Mouse (Mus musculus) midbrain, embryonic 14.5 days (tissue): ENCODE measurements around the gene Pik3ip1. TPM values are rescaled to one million over a fixed set of nuclear protein-coding genes. Genes with fewer than 3 reads are reported as not detected.

Experiments
- ATAC-seq: fragments of 200-750 bp; cut with Nextera tagmentation; 2 replicates; pipeline ENCODE4 v1.8.0; 2017; ENCODE audit warnings: moderate number of reproducible peaks, moderate library complexity; ENCODE audit not compliant: low FRiP score, low TSS enrichment
- DNase-seq: peaks from one replicate; pipeline ENCODE4 v3.0.0-alpha.2; 2015
- H3K27ac ChIP-seq: fragments of 300-500 bp; sonication (generic); replicated peaks from 2 replicates; pipeline ENCODE4 v1.5.1; 2014; ENCODE audit warnings: mild to moderate bottlenecking, low read depth, low read length, moderate library complexity
- H3K27me3 ChIP-seq: fragments of 300-500 bp; sonication (generic); 2 replicates; pipeline ENCODE4 v1.6.1; 2014; ENCODE audit warnings: low read length, control low read depth, mixed read lengths; ENCODE audit not compliant: control insufficient read depth, insufficient read depth
- H3K36me3 ChIP-seq: fragments of 300-500 bp; sonication (generic); 2 replicates; pipeline ENCODE4 v1.6.1; 2014; ENCODE audit warnings: low read length, control low read depth; ENCODE audit not compliant: control insufficient read depth, insufficient read depth
- H3K4me1 ChIP-seq: fragments of 300-500 bp; sonication (generic); 2 replicates; pipeline ENCODE4 v1.6.1; 2014; ENCODE audit warnings: mild to moderate bottlenecking, antibody characterized with exemption, low read length, control low read depth; ENCODE audit not compliant: control insufficient read depth, insufficient read depth
- H3K4me2 ChIP-seq: fragments of 300-500 bp; sonication (generic); 2 replicates; pipeline ENCODE4 v1.6.1; 2014; ENCODE audit warnings: mild to moderate bottlenecking, low read length, moderate library complexity
- H3K4me3 ChIP-seq: fragments of 300-500 bp; sonication (generic); replicated peaks from 2 replicates; pipeline ENCODE4 v1.5.1; 2014; ENCODE audit warnings: low read depth, low read length
- H3K9ac ChIP-seq: fragments of 300-500 bp; sonication (generic); replicated peaks from 2 replicates; pipeline ENCODE4 v1.6.1; 2014; ENCODE audit warnings: mild to moderate bottlenecking, low read length, moderate library complexity
- H3K9me3 ChIP-seq: fragments of 300-500 bp; sonication (generic); 2 replicates; pipeline ENCODE4 v1.6.1; 2016; ENCODE audit warnings: low read length, control low read depth, mixed read lengths; ENCODE audit not compliant: control insufficient read depth
- WGBS: fragments of 180-500 bp; shearing (Covaris S2); extraction: QIAGEN DNeasy Blood & Tissue Kit; methylation state at CpG from one replicate; pipeline ENCODE4 v1.1.7; 2014; 5-methylcytosine and 5-hydroxymethylcytosine counted together
- polyA plus RNA-seq: library from polyadenylated mRNA; unstranded; fragments of >200 nt; fragmentation: Nextera tagmentation; extraction: Ambion mirVana; gene quantifications from 2 replicates; pipeline ENCODE4 v1.2.1, GENCODE M21; 2014

Pik3ip1 gene
- polyA plus RNA-seq, 1 experiment from 2014 or later = 20.2 TPM

DNA sequence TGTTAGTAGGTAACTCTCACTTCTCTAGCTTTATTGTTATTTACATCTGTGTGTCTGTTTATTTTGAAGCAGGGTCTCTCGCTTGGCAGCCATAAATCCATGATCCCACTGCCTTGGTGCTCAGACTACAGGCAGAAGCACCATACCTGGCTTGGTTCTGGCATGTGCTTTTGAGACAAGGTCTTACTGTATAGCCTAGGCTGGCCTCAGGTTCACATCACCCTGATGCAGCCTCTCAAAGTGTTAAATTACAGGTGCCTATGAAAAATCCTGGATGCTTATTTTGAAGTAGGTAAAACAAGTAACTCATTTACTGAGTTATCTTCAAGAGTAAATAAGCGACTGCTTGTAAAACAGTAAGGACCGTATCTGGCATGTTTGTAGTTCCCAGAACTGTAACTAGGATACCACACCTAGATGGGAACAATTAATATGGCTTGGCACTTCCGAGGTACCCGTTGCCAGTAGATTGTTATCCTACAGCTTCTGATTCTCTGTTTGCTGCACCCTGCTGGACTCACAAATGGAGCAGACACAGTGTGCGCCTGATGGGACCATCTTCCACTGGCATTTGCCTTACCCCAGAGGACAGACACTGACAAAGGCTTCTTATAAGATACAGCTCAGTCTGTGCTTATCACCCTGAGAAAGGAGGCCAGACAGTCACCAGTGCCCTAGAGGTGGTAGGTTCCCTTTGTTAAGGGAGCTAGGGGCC is 57.4 kb downstream of the Pik3ip1 start:
- no peaks in the 10 kb centered on the region for H3K36me3 ChIP-seq
- H3K4me3 ChIP-seq = no peak overlapping the region
- no peaks in the 10 kb centered on the region for H3K27me3 ChIP-seq
- H3K9ac ChIP-seq = no peak overlapping the region
- no peak for DNase-seq
- no peak overlapping the region for H3K27ac ChIP-seq
- H3K4me2 ChIP-seq = no peak overlapping the region
- no peak for ATAC-seq
- 88% methylated on average over 6 of the region's 6 CpGs for WGBS
- no peaks in the 10 kb centered on the region for H3K9me3 ChIP-seq
- no peaks in the 10 kb centered on the region for H3K4me1 ChIP-seq

DNA sequence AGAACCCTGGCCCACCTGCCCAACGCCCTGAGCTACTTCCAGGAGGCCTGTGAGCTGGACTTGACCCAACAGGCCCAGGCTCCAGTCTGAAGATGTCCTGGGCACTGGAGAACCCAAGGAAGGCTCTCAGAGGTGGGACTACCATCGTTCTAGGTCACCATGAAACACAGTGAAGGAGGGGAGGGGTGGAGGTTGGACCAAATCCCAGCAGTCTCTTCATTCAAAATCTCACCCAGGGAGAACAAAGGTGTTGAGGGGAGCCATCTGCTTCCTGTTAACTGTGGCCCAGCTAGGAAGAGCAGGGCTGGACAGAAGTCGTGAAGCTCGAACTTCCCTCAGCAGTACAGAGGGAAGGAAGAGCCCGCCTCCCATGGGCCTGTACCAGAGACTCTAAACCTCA is 59.8 kb downstream of the Pik3ip1 start:
- WGBS = 81% methylated on average over 5 of the region's 5 CpGs
- ATAC-seq = no peak

DNA sequence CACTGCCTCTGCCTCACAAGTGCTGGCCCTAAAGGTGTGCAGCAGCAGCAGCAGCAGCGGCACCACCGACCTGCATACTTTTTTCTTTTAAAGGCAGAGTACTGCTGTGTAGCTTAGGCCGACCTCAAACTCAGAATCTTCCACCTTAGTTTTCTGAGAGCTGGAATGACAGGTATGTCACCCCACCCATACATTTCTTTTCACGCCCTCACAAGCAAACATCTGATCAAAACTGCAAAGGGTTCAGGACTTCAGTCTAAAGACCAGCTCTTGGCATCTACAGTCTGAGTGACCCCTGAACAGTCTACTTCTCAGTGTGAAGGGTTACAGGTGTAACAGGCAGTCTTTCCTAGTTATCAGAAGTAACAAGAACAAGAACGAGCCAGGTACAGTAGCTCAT is 60.6 kb downstream of the Pik3ip1 start:
- no peaks in the 10 kb centered on the region for H3K27me3 ChIP-seq
- WGBS = 92% methylated on average over 5 of the region's 5 CpGs
- no peaks in the 10 kb centered on the region for H3K9me3 ChIP-seq
- no peak overlapping the region for H3K9ac ChIP-seq
- no peak for ATAC-seq
- no peak overlapping the region for H3K4me3 ChIP-seq
- no peak overlapping the region for H3K27ac ChIP-seq
- no peak for DNase-seq
- no peaks in the 10 kb centered on the region for H3K36me3 ChIP-seq
- H3K4me1 ChIP-seq = no peaks in the 10 kb centered on the region
- no peak overlapping the region for H3K4me2 ChIP-seq

More for the DNA sequence above, 59.8 kb downstream of the Pik3ip1 start:
- H3K27ac ChIP-seq = no peak overlapping the region
- no peaks in the 10 kb centered on the region for H3K4me1 ChIP-seq
- H3K4me2 ChIP-seq = no peak overlapping the region
- H3K27me3 ChIP-seq = no peaks in the 10 kb centered on the region
- DNase-seq = no peak
- no peaks in the 10 kb centered on the region for H3K36me3 ChIP-seq
- H3K9me3 ChIP-seq = no peaks in the 10 kb centered on the region
- H3K4me3 ChIP-seq = no peak overlapping the region
- no peak overlapping the region for H3K9ac ChIP-seq

DNA sequence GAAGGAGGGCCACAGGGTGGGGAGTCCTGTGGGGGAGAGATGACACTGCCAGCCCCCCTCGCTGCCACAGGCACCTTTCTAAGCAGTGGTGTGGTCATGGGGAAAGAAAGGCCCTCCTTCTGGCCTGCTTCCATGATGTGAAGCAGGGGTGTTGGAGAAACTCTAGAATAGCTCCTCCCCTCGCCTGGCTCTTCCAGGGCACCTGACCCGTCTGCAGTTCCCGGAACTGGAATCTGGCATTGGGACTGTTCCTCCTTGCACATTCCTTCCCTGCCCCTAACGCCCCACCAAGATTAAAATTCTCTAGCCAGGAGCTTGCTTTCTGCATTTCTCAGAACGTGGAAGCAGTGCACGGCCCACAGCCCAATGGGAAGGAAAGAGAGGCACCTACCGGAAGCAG is 62.3 kb downstream of the Pik3ip1 start:
- Histone ChIP-seq H3K4me1 (0 out of 2 replicates have a peak, but pooled peaks cover 5% of the 10 kb centered on the region), H3K9ac (no peak overlapping the region), H3K4me3 (no peak overlapping the region), H3K27me3 (no peaks in the 10 kb centered on the region), H3K27ac (no peak overlapping the region), H3K9me3 (no peaks in the 10 kb centered on the region), H3K36me3 (no peaks in the 10 kb centered on the region), H3K4me2 (no peak overlapping the region)
- DNase-seq (no peak), ATAC-seq (no peak)
- 84% methylated on average over 8 of the region's 8 CpGs for WGBS

Other genes with a start within 250 kb of the Pik3ip1 start
- gene Sfi1, start 136.9 kb upstream of the Pik3ip1 start, polyA plus RNA-seq = 11.2 and 13.2 TPM in 2 replicates
- 44.6 and 55.3 TPM in 2 replicates for gene Eif4enif1, start 128.0 kb upstream of the Pik3ip1 start, polyA plus RNA-seq
- gene Drg1, start 64.0 kb upstream of the Pik3ip1 start, polyA plus RNA-seq = 214 and 242 TPM in 2 replicates
- 61.9 and 78.7 TPM in 2 replicates for gene Patz1, start 41.5 kb upstream of the Pik3ip1 start, polyA plus RNA-seq
- 155 and 172 TPM in 2 replicates for gene Limk2, start 78.8 kb downstream of the Pik3ip1 start, polyA plus RNA-seq
- 40.3 and 55.3 TPM in 2 replicates for gene Rnf185, start 122.0 kb downstream of the Pik3ip1 start, polyA plus RNA-seq
- 0.59 and 0.72 TPM in 2 replicates for gene Pla2g3, start 157.9 kb downstream of the Pik3ip1 start, polyA plus RNA-seq
- 3.2 and 4.7 TPM in 2 replicates for gene Inpp5j, start 174.4 kb downstream of the Pik3ip1 start, polyA plus RNA-seq
- gene Selenom, start 184.3 kb downstream of the Pik3ip1 start, polyA plus RNA-seq = 48.5 and 76.5 TPM in 2 replicates
- 7.2 and 12.8 TPM in 2 replicates for gene Smtn, start 210.2 kb downstream of the Pik3ip1 start, polyA plus RNA-seq